Mouse (Mus musculus): Measurements from ENCODE around the gene Rnase9. TPM values are rescaled to one million over a fixed set of nuclear protein-coding genes. Genes with fewer than 3 reads are reported as not detected.

Gene Rnase9
- polyA plus RNA-seq, 1 experiment, result not detected

GRCm38 (mm10) chr14:51074335-51074734 lies 32.7 kb upstream of the Rnase9 start, which contains the start of gene Olfr750:
TSS of gene Olfr750 (minus strand) at chr14:51074435.
- Histone ChIP-seq H3K36me3 (ENCODE audit: control insufficient read depth, insufficient read depth, low read length) (no peaks in the 10 kb centered on the region), H3K4me3 (ENCODE audit: control insufficient read depth, insufficient read depth, low read length) (no peak within 1 kb of the TSS), H3K4me1 (replicated peaks; ENCODE audit: control insufficient read depth, insufficient read depth, low read length) (no peaks in the 10 kb centered on the region), H3K27me3 (ENCODE audit: control insufficient read depth, insufficient read depth, low read length) (no peaks in the 10 kb centered on the region), H3K27ac (ENCODE audit: control insufficient read depth, insufficient read depth, low read length) (no peak within 1 kb of the TSS)
- WGBS, result 97% methylated on average over 3 of the region's 3 CpGs
- no peak for TF ChIP-seq CTCF (IDR thresholded peaks at IDR 0.05; ENCODE audit: borderline replicate concordance, control insufficient read depth, extremely low read depth, insufficient read depth, low read length, poor library complexity)
- no peak for TF ChIP-seq POLR2A (IDR thresholded peaks at IDR 0.05; ENCODE audit: control insufficient read depth, extremely low read depth, insufficient read depth, low read length, poor library complexity)
- DNase-seq, result no peak

GRCm38 (mm10) chr14:51069617-51070016 lies 27.9 kb upstream of the Rnase9 start:
- H3K4me1 ChIP-seq (replicated peaks; ENCODE audit: control insufficient read depth, insufficient read depth, low read length), result peaks cover 3% of the 10 kb centered on the region
- H3K27me3 ChIP-seq (ENCODE audit: control insufficient read depth, insufficient read depth, low read length), result no peaks in the 10 kb centered on the region; the same call in 1 of the 2 replicates
- 92% methylated on average over 2 of the region's 2 CpGs for WGBS
- no peak overlapping the region for H3K4me3 ChIP-seq (ENCODE audit: control insufficient read depth, insufficient read depth, low read length)
- TF ChIP-seq POLR2A (IDR thresholded peaks at IDR 0.05; ENCODE audit: control insufficient read depth, extremely low read depth, insufficient read depth, low read length, poor library complexity) (no peak), CTCF (IDR thresholded peaks at IDR 0.05; ENCODE audit: borderline replicate concordance, control insufficient read depth, extremely low read depth, insufficient read depth, low read length, poor library complexity) (no peak)
- no peak overlapping the region for H3K27ac ChIP-seq (ENCODE audit: control insufficient read depth, insufficient read depth, low read length)
- no peaks in the 10 kb centered on the region for H3K36me3 ChIP-seq (ENCODE audit: control insufficient read depth, insufficient read depth, low read length)
- peak; percentile 58 for DNase-seq

GRCm38 (mm10) chr14:51068956-51069355 lies 27.3 kb upstream of the Rnase9 start:
- Histone ChIP-seq H3K4me3 (ENCODE audit: control insufficient read depth, insufficient read depth, low read length) (no peak overlapping the region), H3K27me3 (ENCODE audit: control insufficient read depth, insufficient read depth, low read length) (no peaks in the 10 kb centered on the region; the same call in 1 of the 2 replicates), H3K27ac (ENCODE audit: control insufficient read depth, insufficient read depth, low read length) (no peak overlapping the region), H3K4me1 (replicated peaks; ENCODE audit: control insufficient read depth, insufficient read depth, low read length) (peaks cover 3% of the 10 kb centered on the region), H3K36me3 (ENCODE audit: control insufficient read depth, insufficient read depth, low read length) (no peaks in the 10 kb centered on the region)
- TF ChIP-seq POLR2A (IDR thresholded peaks at IDR 0.05; ENCODE audit: control insufficient read depth, extremely low read depth, insufficient read depth, low read length, poor library complexity) (no peak), CTCF (IDR thresholded peaks at IDR 0.05; ENCODE audit: borderline replicate concordance, control insufficient read depth, extremely low read depth, insufficient read depth, low read length, poor library complexity) (no peak)
- DNase-seq, result no peak
- WGBS, result 95% methylated on average over 5 of the region's 5 CpGs

GRCm38 (mm10) chr14:51060761-51061160 lies 19.1 kb upstream of the Rnase9 start:
- Histone ChIP-seq H3K27ac (ENCODE audit: control insufficient read depth, insufficient read depth, low read length) (no peak overlapping the region), H3K27me3 (ENCODE audit: control insufficient read depth, insufficient read depth, low read length) (no peaks in the 10 kb centered on the region), H3K36me3 (ENCODE audit: control insufficient read depth, insufficient read depth, low read length) (no peaks in the 10 kb centered on the region), H3K4me1 (replicated peaks; ENCODE audit: control insufficient read depth, insufficient read depth, low read length) (peaks cover 3% of the 10 kb centered on the region), H3K4me3 (ENCODE audit: control insufficient read depth, insufficient read depth, low read length) (no peak overlapping the region)
- no peak for TF ChIP-seq POLR2A (IDR thresholded peaks at IDR 0.05; ENCODE audit: control insufficient read depth, extremely low read depth, insufficient read depth, low read length, poor library complexity)
- TF ChIP-seq CTCF (IDR thresholded peaks at IDR 0.05; ENCODE audit: borderline replicate concordance, control insufficient read depth, extremely low read depth, insufficient read depth, low read length, poor library complexity), result no peak
- no peak for DNase-seq
- WGBS, result 97% methylated on average over 5 of the region's 5 CpGs

- WGBS, result 33% methylated on average over 9 of the region's 9 CpGs
- TF ChIP-seq CTCF (IDR thresholded peaks at IDR 0.05; ENCODE audit: borderline replicate concordance, control insufficient read depth, extremely low read depth, insufficient read depth, low read length, poor library complexity) (no peak), POLR2A (IDR thresholded peaks at IDR 0.05; ENCODE audit: control insufficient read depth, extremely low read depth, insufficient read depth, low read length, poor library complexity) (no peak)
- Histone ChIP-seq H3K27ac (ENCODE audit: control insufficient read depth, insufficient read depth, low read length) (no peak within 1 kb of the TSS), H3K36me3 (ENCODE audit: control insufficient read depth, insufficient read depth, low read length) (no peaks in the 10 kb centered on the region), H3K27me3 (ENCODE audit: control insufficient read depth, insufficient read depth, low read length) (no peaks in the 10 kb centered on the region), H3K4me1 (replicated peaks; ENCODE audit: control insufficient read depth, insufficient read depth, low read length) (no peaks in the 10 kb centered on the region), H3K4me3 (ENCODE audit: control insufficient read depth, insufficient read depth, low read length) (no peak within 1 kb of the TSS)
- no peak for DNase-seq
Observed at GRCm38 (mm10) chr14:51057401-51057831, 15.7 kb upstream of the Rnase9 start, which contains the start of gene Rnase12. TSS of gene Rnase12 (minus strand) at chr14:51057661.

GRCm38 (mm10) chr14:51054243-51055237 lies 12.9 kb upstream of the Rnase9 start:
- no peaks in the 10 kb centered on the region for H3K4me1 ChIP-seq (replicated peaks; ENCODE audit: control insufficient read depth, insufficient read depth, low read length)
- H3K27ac ChIP-seq (ENCODE audit: control insufficient read depth, insufficient read depth, low read length), result no peak overlapping the region
- no peaks in the 10 kb centered on the region for H3K27me3 ChIP-seq (ENCODE audit: control insufficient read depth, insufficient read depth, low read length)
- TF ChIP-seq POLR2A (IDR thresholded peaks at IDR 0.05; ENCODE audit: control insufficient read depth, extremely low read depth, insufficient read depth, low read length, poor library complexity) (no peak), CTCF (IDR thresholded peaks at IDR 0.05; ENCODE audit: borderline replicate concordance, control insufficient read depth, extremely low read depth, insufficient read depth, low read length, poor library complexity) (no peak)
- H3K4me3 ChIP-seq (ENCODE audit: control insufficient read depth, insufficient read depth, low read length), result no peak overlapping the region
- no peak for DNase-seq
- H3K36me3 ChIP-seq (ENCODE audit: control insufficient read depth, insufficient read depth, low read length), result no peaks in the 10 kb centered on the region
- WGBS, result 94% methylated on average over 13 of the region's 13 CpGs
